In genomic region chr10:77033323-77034025, GRCm38 (mm10) we compare ENCODE assay signal across 8 mouse cellular contexts. TPM values are rescaled to one million over a fixed set of nuclear protein-coding genes. Genes with fewer than 3 reads are reported as not detected.
A peak's percentile ranks its signal among the peaks of the same experiment; 100 is the strongest.
DNase-seq lines count a peak whose midpoint lies in the region; ATAC-seq lines count a peak whose summit lies in the region.

No protein-coding gene starts in this region.

- peak overlapping the region; percentile 93 for H3K4me2 ChIP-seq in hindbrain, embryonic 14.5 days (replicated peaks)

- H3K36me3 ChIP-seq in hindbrain, embryonic 14.5 days (replicated peaks; ENCODE audit: control insufficient read depth, insufficient read depth): peaks cover 2% of the 10 kb centered on the region; the same call in 1 of the 2 replicates

- H3K9me3 ChIP-seq in hindbrain, embryonic 14.5 days (ENCODE audit: control insufficient read depth, low read length): no peaks in the 10 kb centered on the region

- peak; percentile 75 for ATAC-seq in hindbrain, embryonic 14.5 days (ENCODE audit: low FRiP score)

- DNase-seq in layer of hippocampus, adult 11-12 months (ENCODE audit: low spot score): peak; percentile 65
- DNase-seq in layer of hippocampus, adult 9-10 months (ENCODE audit: low spot score): no peak
- peak; percentile 65 to 70 for DNase-seq in cerebellum, postnatal 10 days
- peak; percentile 56 to 71 for DNase-seq in frontal cortex, postnatal 36 days (ENCODE audit: low spot score in 2 of 2)
- peak; percentile 50 for DNase-seq in hindbrain, embryonic 14.5 days (ENCODE audit: low spot score)
- DNase-seq in left cerebral cortex, adult 18-20 months (ENCODE audit: low spot score in 2 of 2): peak; percentile 68 to 74
- DNase-seq in lung, postnatal 36 days: peak; percentile 83
- peak; percentile 63 to 69 for DNase-seq in right cerebral cortex, postnatal 36 days (ENCODE audit: low spot score in 2 of 2)

- peak overlapping the region; percentile 72 for H3K27ac ChIP-seq in hindbrain, embryonic 14.5 days

- H3K4me1 ChIP-seq in hindbrain, embryonic 14.5 days (replicated peaks; ENCODE audit: control insufficient read depth, insufficient read depth, low read length): peaks cover 25% of the 10 kb centered on the region

- peak overlapping the region; percentile 85 for H3K9ac ChIP-seq in hindbrain, embryonic 14.5 days

- peak overlapping the region; percentile 67 for H3K4me3 ChIP-seq in hindbrain, embryonic 14.5 days (replicated peaks; ENCODE audit: low read length)

- H3K27me3 ChIP-seq in hindbrain, embryonic 14.5 days (ENCODE audit: control insufficient read depth, insufficient read depth, low read length): no peaks in the 10 kb centered on the region

- WGBS in hindbrain, embryonic 14.5 days: under 1% methylated on average over 30 of the region's 30 CpGs

RNA-seq across cellular contexts. Expression of gene Slc19a1, which starts 1.4 kb away (rescaled TPM):
- 42.1 and 42.4 TPM in 2 replicates for polyA plus RNA-seq in hindbrain, embryonic 14.5 days (2014; fragmentation: Nextera tagmentation; extraction: Ambion mirVana)
- 10 to 100 TPM; 23.9 to 26.1 TPM for total RNA-seq in left cerebral cortex, adult 18-20 months (2021)
